Mouse (Mus musculus): ENCODE results near the gene Ankrd11. TPM values are rescaled to one million over a fixed set of nuclear protein-coding genes. Genes with fewer than 3 reads are reported as not detected.

Ankrd11 gene
- total and polyA plus RNA-seq, 3 experiments = 49.2 to 235 (median 87.7) TPM

- peak overlapping the region; percentile 66 for H3K27ac ChIP-seq (ENCODE audit: control insufficient read depth, low read depth, low read length)
- DNase-seq (ENCODE audit: low read depth, low spot score) = peak; percentile 80
- peak overlapping the region; percentile 42 for H3K9ac ChIP-seq (ENCODE audit: control insufficient read depth, low read depth, low read length, poor library complexity, severe bottlenecking)
Measured at GRCm38 (mm10) chr8:123036956-123037355, 5.1 kb downstream of the Ankrd11 start.

GRCm38 (mm10) chr8:123034171-123034570, 7.9 kb downstream of the Ankrd11 start:
- Histone ChIP-seq H3K79me2 (ENCODE audit: control insufficient read depth, insufficient read depth, low read length, poor library complexity) (peaks cover 95% of the 10 kb centered on the region), H3K4me3 (ENCODE audit: control insufficient read depth in 1 of 2, insufficient read depth in 1 of 2, low read depth in 2 of 2, low read length in 2 of 2) (no peak overlapping the region), H3K4me1 (ENCODE audit: control insufficient read depth in 1 of 2, insufficient read depth in 2 of 2, low read length in 2 of 2) (peaks cover 52% of the 10 kb centered on the region in 2 experiments), H3K9me3 (replicated peaks; ENCODE audit: insufficient read depth, low read length) (no peaks in the 10 kb centered on the region), H3K27me3 (ENCODE audit: control insufficient read depth in 1 of 2, insufficient read depth in 2 of 2, low read length in 2 of 2) (no peaks in the 10 kb centered on the region), H3K36me3 (ENCODE audit: control insufficient read depth in 1 of 2, insufficient read depth in 2 of 2, low read length in 2 of 2) (peaks cover 7 to 69% of the 10 kb centered on the region in 2 experiments), H3K9ac (ENCODE audit: control insufficient read depth, low read depth, low read length, poor library complexity, severe bottlenecking) (no peak overlapping the region), H3K27ac (ENCODE audit: control insufficient read depth, low read depth, low read length) (no peak overlapping the region)
- TF ChIP-seq POLR2AphosphoS2 (IDR thresholded peaks at IDR 0.05; ENCODE audit: low read length) = no peak
- TF ChIP-seq EP300 (IDR thresholded peaks at IDR 0.05; ENCODE audit: low read depth in 1 of 2, low read length in 2 of 2) = no peak
- TF ChIP-seq TAL1 (IDR thresholded peaks at IDR 0.05; ENCODE audit: low read length) = no peak
- no peak for TF ChIP-seq HCFC1 (IDR thresholded peaks at IDR 0.05; ENCODE audit: low read depth, low read length)
- TF ChIP-seq ZC3H11A (IDR thresholded peaks at IDR 0.05; ENCODE audit: low read depth, low read length) = no peak
- no peak for TF ChIP-seq MYB (IDR thresholded peaks at IDR 0.05; ENCODE audit: low read depth, low read length)
- TF ChIP-seq USF2 (IDR thresholded peaks at IDR 0.05; ENCODE audit: borderline replicate concordance in 1 of 2, insufficient read depth in 1 of 2, low read depth in 1 of 2, low read length in 2 of 2) = no peak
- no peak for TF ChIP-seq MAX (IDR thresholded peaks at IDR 0.05; ENCODE audit: low read length)
- TF ChIP-seq E2F4 (IDR thresholded peaks at IDR 0.05; ENCODE audit: borderline replicate concordance, low read depth, low read length) = no peak
- no peak for TF ChIP-seq RCOR1 (IDR thresholded peaks at IDR 0.05; ENCODE audit: low read depth, low read length)
- TF ChIP-seq ETS1 (IDR thresholded peaks at IDR 0.05; ENCODE audit: low read depth, low read length) = no peak
- TF ChIP-seq NRF1 (IDR thresholded peaks at IDR 0.05; ENCODE audit: insufficient read depth, low read depth, low read length, poor library complexity, severe bottlenecking) = no peak
- TF ChIP-seq MEF2A (IDR thresholded peaks at IDR 0.05; ENCODE audit: extremely low read depth, insufficient replicate concordance, low read depth, low read length, poor library complexity, severe bottlenecking) = no peak
- no peak for TF ChIP-seq UBTF (IDR thresholded peaks at IDR 0.05; ENCODE audit: borderline replicate concordance, insufficient read depth, low read depth, low read length)
- TF ChIP-seq MYC (IDR thresholded peaks at IDR 0.05; ENCODE audit: low read depth, low read length) = no peak
- TF ChIP-seq ZMIZ1 (IDR thresholded peaks at IDR 0.05; ENCODE audit: low read depth, low read length) = no peak
- DNase-seq (ENCODE audit: low read depth, low spot score) = no peak

More at GRCm38 (mm10) chr8:123036956-123037355, 5.1 kb downstream of the Ankrd11 start:
- H3K9me3 ChIP-seq (replicated peaks; ENCODE audit: insufficient read depth, low read length) = no peaks in the 10 kb centered on the region
- H3K79me2 ChIP-seq (ENCODE audit: control insufficient read depth, insufficient read depth, low read length, poor library complexity) = peaks cover 95% of the 10 kb centered on the region
- peaks cover 7 to 79% of the 10 kb centered on the region in 2 experiments for H3K36me3 ChIP-seq (ENCODE audit: control insufficient read depth in 1 of 2, insufficient read depth in 2 of 2, low read length in 2 of 2)
- H3K4me1 ChIP-seq (ENCODE audit: control insufficient read depth in 1 of 2, insufficient read depth in 2 of 2, low read length in 2 of 2) = peaks cover 50 to 58% of the 10 kb centered on the region in 2 experiments
- no peaks in the 10 kb centered on the region for H3K27me3 ChIP-seq (ENCODE audit: control insufficient read depth in 1 of 2, insufficient read depth in 2 of 2, low read length in 2 of 2)
- H3K4me3 ChIP-seq (ENCODE audit: control insufficient read depth in 1 of 2, insufficient read depth in 1 of 2, low read depth in 2 of 2, low read length in 2 of 2) = no peak overlapping the region; a peak in 1 of 4 replicates
- TF ChIP-seq ETS1 (IDR thresholded peaks at IDR 0.05; ENCODE audit: low read depth, low read length) (0 out of 2 replicates have a peak, but pooled peaks have one; percentile 13), TAL1 (IDR thresholded peaks at IDR 0.05; ENCODE audit: low read length) (peak; percentile 32; the same call in 1 of the 2 replicates), ZC3H11A (IDR thresholded peaks at IDR 0.05; ENCODE audit: low read depth, low read length) (no peak)
